Mouse (Mus musculus) heart, adult 10 weeks (tissue): ENCODE data around the gene Olfr1368. TPM values are rescaled to one million over a fixed set of nuclear protein-coding genes. Genes with fewer than 3 reads are reported as not detected.

Experiments used
- polyA plus RNA-seq: library from polyadenylated mRNA; stranded (reverse); fragments of 350-450 nt; fragmentation: Illumina TruSeq; extraction: RNeasy Lipid Tissue Mini Kit (QIAGEN cat#74804); gene quantifications from one replicate; pipeline ENCODE4 v1.2.3, GENCODE M21; 2014; ENCODE audit warnings: low read depth, low replicate concordance

Gene Olfr1368
- polyA plus RNA-seq: not detected

GRCm38 (mm10) chr13:21145767-21146166 is at the start of gene Olfr1368:
Gene Olfr1368 (minus strand): TSS chr13:21145867.

GRCm38 (mm10) chr13:21179367-21179723 is 33.7 kb upstream of the Olfr1368 start, which contains the start of gene Trim27:
Gene Trim27 (plus strand): TSS chr13:21179445.

GRCm38 (mm10) chr13:21129339-21129738 is 16.3 kb downstream of the Olfr1368 start, which contains the start of gene Olfr263:
Gene Olfr263 (plus strand): TSS chr13:21129639.

GRCm38 (mm10) chr13:21111183-21111582 is 34.5 kb downstream of the Olfr1368 start, which contains the start of gene Olfr1369-ps1:
Gene Olfr1369-ps1 (plus strand): TSS chr13:21111483.

Other genes with a start within 250 kb of the Olfr1368 start
- not detected for gene Olfr1370, start 70.9 kb downstream of the Olfr1368 start, polyA plus RNA-seq
- not detected for gene Olfr1369-ps1, start 34.4 kb downstream of the Olfr1368 start, polyA plus RNA-seq
- not detected for gene Olfr263, start 16.2 kb downstream of the Olfr1368 start, polyA plus RNA-seq
- 21.8 TPM for gene Trim27, start 33.6 kb upstream of the Olfr1368 start, polyA plus RNA-seq
- not detected for gene Gpx5, start 146.9 kb upstream of the Olfr1368 start, polyA plus RNA-seq
- not detected for gene Gpx6, start 166.3 kb upstream of the Olfr1368 start, polyA plus RNA-seq
- not detected for gene Olfr1367, start 201.0 kb upstream of the Olfr1368 start, polyA plus RNA-seq
- gene Zscan12, start 217.0 kb upstream of the Olfr1368 start, polyA plus RNA-seq: 6.9 TPM